Mouse (Mus musculus) urinary bladder, postnatal 25 days (tissue): ENCODE results near the gene Map10.

Experiments used
- DNase-seq: peaks from one replicate; pipeline ENCODE4 v3.0.0; 2022; ENCODE audit warnings: low spot score

The Map10 gene

DNA sequence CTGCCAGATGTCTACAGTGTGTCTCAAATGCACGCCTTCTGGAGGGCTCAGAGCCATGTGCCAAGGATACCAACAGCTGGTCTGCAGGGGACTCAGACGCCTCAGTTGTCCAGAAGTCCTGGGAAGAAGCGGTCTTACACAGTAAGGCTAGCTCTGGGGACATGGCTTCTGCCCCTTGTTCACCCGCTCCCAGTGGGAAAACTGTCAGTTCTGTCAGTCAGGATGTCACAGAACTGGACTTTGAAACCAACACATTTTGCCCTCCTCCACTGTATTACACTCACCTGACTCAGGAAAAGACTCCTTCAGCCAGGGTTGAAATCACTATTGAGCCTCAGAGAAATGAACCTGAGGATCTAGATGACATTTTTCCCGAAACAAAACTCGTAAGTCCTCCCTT, 802 bp downstream of the Map10 start:
- no peak for DNase-seq

- DNase-seq = no peak
Observed at GRCm38 (mm10) chr8:125670906-125671305, 1.3 kb downstream of the Map10 start.

- no peak for DNase-seq
Observed at GRCm38 (mm10) chr8:125671371-125671770, 1.8 kb downstream of the Map10 start.

GRCm38 (mm10) chr8:125675796-125676195, 6.2 kb downstream of the Map10 start:
- no peak for DNase-seq

DNA sequence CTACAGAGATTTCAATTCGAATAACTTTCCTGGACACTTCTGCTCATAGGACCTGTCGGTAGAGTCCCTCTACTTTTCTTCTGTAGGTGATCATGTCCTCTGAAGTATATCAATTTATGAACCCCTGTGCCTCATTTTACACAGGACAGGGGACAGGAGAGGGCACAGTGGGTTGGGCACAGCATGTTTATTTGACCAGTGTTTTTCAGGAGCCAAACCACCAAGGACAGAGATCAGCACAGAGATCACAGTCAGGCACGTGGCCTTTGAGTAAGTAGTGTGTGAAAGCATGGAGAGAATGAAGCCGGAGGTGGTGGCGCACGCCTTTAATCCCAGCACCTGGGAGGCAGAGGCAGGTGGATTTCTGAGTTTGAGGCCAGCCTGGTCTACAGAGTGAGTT, 7.9 kb downstream of the Map10 start:
- DNase-seq = no peak

DNA sequence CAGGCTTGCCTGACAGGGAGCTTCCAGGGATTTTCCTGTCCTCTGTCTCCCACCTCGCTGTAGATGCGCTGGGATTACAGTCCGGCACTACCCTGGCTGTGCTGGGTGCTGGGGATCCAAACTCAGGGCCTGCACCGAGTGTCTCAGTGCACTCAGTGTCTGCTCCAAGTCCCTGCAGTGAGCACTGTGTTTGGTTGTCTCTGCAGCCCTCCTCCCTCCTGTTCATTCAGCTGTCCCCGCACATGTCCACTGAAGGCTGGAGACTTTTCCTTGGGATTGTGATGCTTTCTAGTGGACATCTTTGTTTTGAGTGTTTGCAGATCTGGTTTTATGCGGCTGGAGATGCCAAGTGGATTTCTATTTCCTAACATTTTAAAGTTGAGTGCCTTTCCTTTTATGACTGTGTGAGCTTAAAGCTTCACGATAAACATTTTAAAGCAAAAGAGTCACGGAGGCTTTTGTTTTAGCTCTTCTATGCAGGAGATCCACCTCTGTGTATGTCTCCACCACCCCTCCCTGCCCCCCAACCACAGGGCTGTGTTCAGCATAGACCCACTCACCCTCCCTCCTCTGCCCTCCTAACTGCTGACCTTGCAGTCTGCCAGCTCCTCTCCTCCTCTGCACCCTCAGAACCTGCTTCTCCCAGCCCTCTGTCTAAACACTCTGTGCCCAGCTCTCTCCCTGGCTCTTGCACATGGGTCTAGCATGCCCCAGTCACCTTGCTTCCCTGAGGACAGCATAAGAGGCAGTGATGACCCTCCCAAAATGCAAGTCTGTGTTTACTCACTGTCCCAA, 9.4 kb downstream of the Map10 start:
- DNase-seq = no peak

GRCm38 (mm10) chr8:125680851-125681408, 11.3 kb downstream of the Map10 start:
- DNase-seq = no peak

GRCm38 (mm10) chr8:125685216-125685760, 15.7 kb downstream of the Map10 start:
- no peak for DNase-seq

DNA sequence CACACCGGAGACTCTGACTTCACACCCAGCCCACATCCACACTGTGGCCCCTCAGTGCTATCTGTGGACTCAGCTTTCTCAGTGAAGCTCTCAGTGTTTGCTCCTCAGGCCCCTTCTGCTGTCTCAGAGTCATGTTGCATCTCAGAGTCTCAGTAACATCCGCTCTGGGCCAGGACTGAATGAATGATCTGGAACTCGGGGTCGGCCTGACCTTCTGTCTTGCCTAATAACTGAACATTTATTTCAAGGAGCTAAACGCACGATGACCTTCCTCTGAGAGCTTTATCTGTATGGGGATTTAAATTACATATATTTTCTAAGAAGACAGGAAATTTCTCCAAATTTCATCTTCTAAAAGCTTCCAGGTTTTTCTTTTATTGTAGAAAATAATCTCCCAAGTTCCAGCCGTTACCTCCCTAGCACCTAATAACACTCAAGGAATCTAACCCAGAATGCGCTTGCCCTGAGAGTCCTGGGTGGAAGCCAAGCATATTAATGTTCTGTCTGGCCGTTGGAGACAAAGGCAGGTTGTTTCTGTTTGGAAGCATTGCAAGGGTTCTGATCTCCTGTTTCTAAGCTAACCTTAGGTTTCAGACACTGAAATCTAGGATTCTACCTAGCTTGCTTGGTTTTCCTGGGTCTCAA, 16.7 kb downstream of the Map10 start:
- DNase-seq = no peak

- no peak for DNase-seq
Observed at GRCm38 (mm10) chr8:125690166-125690915, 20.7 kb downstream of the Map10 start.

GRCm38 (mm10) chr8:125690961-125691360, 21.3 kb downstream of the Map10 start:
- no peak for DNase-seq

DNA sequence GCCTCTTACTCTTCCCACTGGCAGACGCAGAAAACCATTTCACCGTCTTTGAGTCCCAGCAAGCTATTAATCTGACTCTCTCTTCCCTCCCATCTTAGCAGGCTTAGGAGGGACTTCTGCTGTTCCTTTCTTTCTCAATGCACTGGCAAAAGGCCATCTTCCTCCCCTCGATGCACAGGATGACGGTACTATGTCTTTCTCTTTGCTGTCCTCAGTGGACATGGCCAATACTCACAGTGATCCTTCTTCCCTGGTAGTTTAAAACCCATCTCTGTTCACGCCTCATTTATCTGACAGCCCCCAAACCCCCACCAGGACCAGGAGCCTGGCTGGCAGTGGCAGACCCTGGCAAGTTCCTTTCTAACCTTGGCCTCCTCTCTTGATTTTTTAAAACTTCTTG, 22.8 kb downstream of the Map10 start:
- DNase-seq = no peak

DNA sequence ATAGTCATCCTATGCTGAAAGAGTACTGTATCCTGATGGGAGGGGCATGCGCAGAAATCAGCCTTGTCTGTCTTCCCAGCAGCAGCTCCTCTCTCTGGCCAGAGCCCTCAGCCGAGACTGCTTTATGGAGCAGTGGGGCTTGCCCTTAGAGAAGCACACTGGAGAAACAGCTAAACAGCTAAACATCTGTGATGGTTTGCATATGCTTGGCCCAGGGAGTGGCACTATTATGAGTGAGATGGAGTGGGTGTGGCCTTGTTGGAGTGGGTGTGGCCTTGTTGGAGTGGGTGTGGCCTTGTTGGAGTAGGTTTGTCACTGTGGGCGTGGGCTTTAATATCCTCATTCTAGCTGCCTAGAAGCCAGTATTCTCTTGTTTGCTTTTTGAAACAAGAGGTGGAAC, 23.6 kb downstream of the Map10 start:
- no peak for DNase-seq

- no peak for DNase-seq
Observed at GRCm38 (mm10) chr8:125695951-125696350, 26.3 kb downstream of the Map10 start.

DNA sequence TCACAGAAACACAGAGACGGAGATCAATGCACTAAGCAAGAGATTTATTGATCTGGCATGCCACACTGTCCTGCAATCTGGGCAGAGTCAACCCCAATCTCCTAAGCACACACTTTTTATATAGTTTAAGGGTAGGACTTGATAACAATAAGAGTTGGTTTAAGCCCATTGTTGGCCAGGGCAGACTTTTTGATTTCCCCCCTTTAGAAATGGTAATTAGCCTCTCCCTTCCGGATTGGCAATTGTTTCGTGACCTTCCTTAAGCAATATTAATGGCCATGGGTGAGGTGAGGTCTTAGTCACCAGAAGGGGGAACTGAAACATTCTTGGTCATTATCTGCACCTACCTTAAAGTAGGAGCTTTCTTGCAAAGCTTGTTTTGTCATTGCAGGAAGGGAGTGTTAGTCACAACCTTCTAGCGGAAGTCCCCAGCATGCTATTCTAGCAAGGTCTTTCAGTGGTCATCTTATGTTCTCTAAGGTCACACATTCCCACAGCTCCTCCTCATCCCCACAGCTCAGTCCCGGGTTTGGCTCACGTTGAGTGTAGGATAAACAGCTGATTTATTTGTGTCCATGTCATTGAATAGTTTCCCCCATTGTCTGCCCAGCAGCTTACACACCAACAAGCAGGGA, 29.9 kb downstream of the Map10 start:
- DNase-seq = no peak

- DNase-seq = no peak
Observed at GRCm38 (mm10) chr8:125700407-125700806, 30.8 kb downstream of the Map10 start.

GRCm38 (mm10) chr8:125702868-125703473, 33.4 kb downstream of the Map10 start:
- DNase-seq = no peak

- DNase-seq = no peak
Observed at GRCm38 (mm10) chr8:125704434-125704833, 34.8 kb downstream of the Map10 start.

DNA sequence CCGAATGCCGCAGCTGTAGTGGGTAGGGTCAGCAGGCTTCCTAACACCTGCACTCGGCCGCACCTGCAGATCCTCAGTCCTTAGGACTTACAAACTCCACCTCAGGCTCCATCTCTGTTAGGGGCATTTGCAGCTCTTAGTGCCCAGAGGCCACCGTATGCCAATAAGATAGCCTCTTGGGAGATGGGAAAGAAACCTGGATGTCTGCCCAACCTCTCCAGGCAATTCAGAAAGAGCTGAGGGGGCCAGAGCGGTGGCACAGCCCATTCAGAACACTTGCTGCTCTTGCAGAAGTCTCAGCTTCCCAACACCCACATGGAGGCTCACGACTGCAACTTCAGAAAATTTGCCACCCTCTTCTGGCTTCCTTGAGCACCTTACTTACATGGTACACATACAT, 36.2 kb downstream of the Map10 start:
- DNase-seq = no peak

DNA sequence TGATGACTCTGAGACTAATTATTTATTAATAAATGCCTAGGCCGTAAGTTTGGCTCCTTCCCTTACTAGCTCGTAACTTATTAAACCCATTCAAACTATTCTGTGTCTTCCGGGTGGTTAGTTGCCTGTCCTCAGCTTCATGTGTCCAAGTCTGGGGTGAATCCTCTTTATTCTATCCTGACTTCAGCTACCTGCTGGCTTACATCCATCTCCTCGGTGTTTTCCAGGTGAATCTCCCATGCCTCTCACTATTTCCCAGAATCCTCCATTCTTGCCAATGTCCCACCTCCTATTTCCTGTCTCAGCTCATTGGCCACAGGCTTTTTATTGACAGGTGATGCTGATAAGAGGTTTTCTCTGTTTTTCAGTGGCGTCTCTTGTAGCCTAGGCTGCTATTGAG, 39.6 kb downstream of the Map10 start:
- DNase-seq = no peak

GRCm38 (mm10) chr8:125711514-125711913, 41.9 kb downstream of the Map10 start:
- no peak for DNase-seq
